Mouse (Mus musculus): ENCODE measurements around the gene Arfgap3.
"Not testable (repeated sequence)": the region's sequence is repeated elsewhere in the genome, so short reads cannot be mapped to it uniquely, and the experiment has no call there.

Arfgap3 gene

DNA sequence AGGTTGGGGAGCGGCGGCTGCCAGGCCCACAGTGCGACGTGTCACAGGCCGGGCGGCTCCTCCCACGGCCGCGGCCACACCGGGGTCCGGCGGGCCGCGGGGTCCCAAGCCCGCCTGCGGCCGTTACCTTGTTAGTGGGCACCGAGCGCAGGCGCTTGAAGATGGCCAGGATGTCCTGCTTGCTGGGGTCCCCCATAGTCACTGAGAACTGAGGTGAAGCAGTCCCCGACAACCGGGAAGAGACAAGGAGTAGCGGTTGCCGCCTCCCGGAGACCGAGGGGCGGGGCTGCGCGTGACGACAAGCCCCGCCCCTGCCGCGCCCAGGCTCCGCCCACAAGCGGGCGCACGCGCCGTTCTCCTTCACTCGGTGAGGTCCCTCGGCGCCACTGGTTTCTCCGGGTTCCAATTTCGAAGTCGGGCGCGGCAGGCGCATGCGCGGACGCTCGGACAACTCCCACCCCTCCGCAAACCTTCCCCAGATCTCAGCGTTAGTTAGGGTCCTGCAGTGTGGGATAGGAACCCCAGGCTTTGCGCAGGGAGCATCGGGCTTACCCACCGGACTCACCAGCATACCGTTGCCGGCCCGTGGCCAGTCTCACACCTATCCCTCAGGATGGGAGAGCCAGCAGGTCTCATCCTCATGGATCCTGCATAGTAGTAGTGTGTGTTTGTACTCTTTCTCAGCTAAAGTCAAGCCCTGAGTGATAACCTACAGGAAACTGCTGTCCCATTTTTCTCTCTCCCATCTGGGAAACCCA is at the start of gene Arfgap3:
Gene Arfgap3, minus strand, starts transcription at position 294 of the 758 bp plus-strand sequence.
- DNase-seq (ENCODE audit: low read depth, low spot score): peak; percentile 94

- DNase-seq (ENCODE audit: low read depth, low spot score): peak; percentile 19
These were observed 42.7 kb upstream of the Arfgap3 start for GRCm38 (mm10) chr15:83392722-83393121.

GRCm38 (mm10) chr15:83387911-83388310 is 37.9 kb upstream of the Arfgap3 start:
- no peak for DNase-seq (ENCODE audit: low read depth, low spot score)

- no peak for DNase-seq (ENCODE audit: low read depth, low spot score)
These were observed 33.6 kb upstream of the Arfgap3 start for GRCm38 (mm10) chr15:83383633-83384032.

- no peak for DNase-seq (ENCODE audit: low read depth, low spot score)
These were observed 33.1 kb upstream of the Arfgap3 start for GRCm38 (mm10) chr15:83383136-83383535.

DNA sequence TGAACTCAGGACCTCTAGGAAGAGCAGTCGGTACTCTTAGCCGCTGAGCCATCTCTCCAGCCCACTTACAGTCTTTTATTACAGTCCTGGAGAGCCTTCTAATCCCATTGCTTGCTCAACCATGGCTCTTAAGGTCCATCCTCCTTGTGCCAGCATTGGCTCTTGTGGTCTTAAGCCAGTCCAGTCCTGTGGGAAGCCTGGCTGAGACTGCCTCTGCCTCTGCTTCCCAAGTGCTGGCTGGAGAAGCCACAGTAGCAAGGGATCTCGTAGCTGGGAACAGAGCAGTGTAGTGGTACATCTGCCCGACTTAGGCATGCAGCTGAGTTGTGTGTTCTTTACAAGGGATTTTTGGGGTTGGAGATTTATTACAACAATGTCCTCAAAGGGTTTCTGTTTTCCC is 32.4 kb upstream of the Arfgap3 start:
- DNase-seq (ENCODE audit: low read depth, low spot score): no peak

DNA sequence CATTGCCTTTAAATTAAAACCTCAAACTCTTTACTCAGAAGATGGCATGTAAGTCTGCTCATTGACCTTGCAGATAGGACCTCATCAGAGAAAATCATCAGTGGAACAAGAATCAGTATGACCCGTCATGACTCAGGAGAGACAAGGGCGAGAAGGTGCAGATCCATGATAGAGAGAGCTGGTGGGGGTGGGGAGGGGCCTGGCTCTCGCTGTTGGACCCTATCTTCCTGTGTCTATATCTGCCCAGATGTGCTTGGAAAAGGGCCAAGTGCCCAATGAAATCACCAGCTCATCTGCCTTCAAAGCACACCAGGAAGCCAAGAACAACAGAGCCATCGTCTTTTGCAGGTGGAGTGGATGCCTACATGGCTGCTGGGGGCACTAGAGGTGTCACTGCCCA is 27.1 kb upstream of the Arfgap3 start:
- no peak for DNase-seq (ENCODE audit: low read depth, low spot score)

DNA sequence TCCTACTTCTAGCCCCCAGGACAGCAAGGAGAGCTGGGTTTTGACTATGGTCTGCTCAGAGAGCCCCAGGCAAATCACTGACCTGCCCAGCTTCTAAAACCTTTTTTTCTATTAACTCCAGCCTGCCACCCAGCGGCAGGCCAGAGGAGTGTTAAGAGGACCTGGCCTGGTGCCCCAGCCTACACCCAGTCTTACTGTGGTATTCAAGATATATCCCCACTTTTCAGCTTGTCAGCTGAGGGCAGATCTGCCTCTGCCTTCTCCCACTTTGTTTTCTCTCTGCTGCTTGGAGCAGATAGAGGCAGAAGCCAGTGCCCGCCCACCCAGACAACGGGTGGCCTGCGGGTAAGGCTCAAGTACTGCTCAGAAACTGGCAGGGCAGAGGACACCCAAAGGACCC is 25.1 kb upstream of the Arfgap3 start:
- peak; percentile 19 for DNase-seq (ENCODE audit: low read depth, low spot score)

DNA sequence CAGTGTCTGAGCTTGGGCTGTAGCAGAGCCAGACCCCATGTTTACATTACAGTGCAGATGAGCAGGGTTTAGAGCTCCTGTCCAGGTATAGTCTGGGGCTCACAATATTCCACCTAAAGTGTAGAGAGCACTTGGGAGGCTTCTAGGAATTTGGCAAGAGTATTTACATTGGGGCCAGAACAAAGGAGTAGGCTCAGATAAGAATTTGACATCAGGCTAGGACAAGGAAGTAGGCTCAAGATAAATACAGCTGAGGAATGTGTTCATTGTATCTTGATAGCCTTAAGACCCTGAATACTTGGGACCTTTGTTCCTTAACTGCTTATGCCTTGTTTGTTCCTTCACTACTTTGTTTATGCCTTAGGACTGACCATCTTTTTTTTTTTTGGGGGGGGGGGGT is 24.0 kb upstream of the Arfgap3 start:
- no peak for DNase-seq (ENCODE audit: low read depth, low spot score)

DNA sequence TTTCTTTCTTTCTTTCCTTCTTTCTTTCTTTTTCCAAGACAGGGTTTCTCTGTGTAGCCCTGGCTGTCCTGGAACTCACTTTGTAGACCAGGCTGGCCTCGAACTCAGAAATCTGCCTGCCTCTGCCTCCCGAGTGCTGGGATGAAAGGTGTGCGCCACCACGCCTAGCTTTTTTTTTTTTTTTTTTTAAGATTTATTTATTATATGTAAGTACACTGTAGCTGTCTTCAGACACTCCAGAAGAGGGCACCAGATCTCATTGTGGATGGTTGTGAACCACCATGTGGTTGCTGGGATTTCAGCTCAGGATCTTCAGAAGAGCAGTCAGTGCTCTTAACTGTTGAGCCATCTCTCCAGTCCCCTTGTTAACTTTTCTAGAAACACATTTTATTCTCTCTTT is 18.7 kb upstream of the Arfgap3 start:
- DNase-seq (ENCODE audit: low read depth, low spot score): not testable (repeated sequence)

GRCm38 (mm10) chr15:83368261-83368660 is 18.2 kb upstream of the Arfgap3 start:
- DNase-seq (ENCODE audit: low read depth, low spot score): no peak

- peak; percentile 88 for DNase-seq (ENCODE audit: low read depth, low spot score)
These were observed 17.0 kb upstream of the Arfgap3 start for GRCm38 (mm10) chr15:83366933-83367552.

GRCm38 (mm10) chr15:83365697-83366096 is 15.7 kb upstream of the Arfgap3 start:
- no peak for DNase-seq (ENCODE audit: low read depth, low spot score)

GRCm38 (mm10) chr15:83364194-83364593 is 14.1 kb upstream of the Arfgap3 start:
- no peak for DNase-seq (ENCODE audit: low read depth, low spot score)

GRCm38 (mm10) chr15:83362813-83363212 is 12.8 kb upstream of the Arfgap3 start:
- DNase-seq (ENCODE audit: low read depth, low spot score): not testable (repeated sequence)

- not testable (repeated sequence) for DNase-seq (ENCODE audit: low read depth, low spot score)
These were observed 10.9 kb upstream of the Arfgap3 start for GRCm38 (mm10) chr15:83360899-83361298.

GRCm38 (mm10) chr15:83360140-83360539 is 10.1 kb upstream of the Arfgap3 start:
- DNase-seq (ENCODE audit: low read depth, low spot score): no peak

DNA sequence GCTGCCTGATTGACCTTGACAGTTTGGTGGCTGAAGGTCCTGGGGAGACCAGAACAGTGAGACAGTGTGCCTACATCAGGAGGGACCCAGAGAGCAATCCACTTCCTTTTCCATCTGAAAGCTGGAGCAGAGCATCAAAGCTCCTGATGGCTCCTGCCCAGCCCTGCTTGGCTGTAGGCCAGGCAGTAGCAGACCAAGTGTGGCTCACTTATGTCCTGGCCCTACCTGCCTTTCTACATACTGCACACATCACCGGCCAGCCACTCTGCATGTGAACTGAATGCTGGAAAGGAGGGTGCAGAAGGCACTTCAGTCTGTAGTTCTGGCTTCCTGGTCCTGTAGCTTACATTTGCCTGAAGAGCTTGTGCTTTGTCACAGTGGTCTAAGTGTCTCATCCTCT is 8.4 kb upstream of the Arfgap3 start:
- no peak for DNase-seq (ENCODE audit: low read depth, low spot score)

GRCm38 (mm10) chr15:83351546-83351945 is 1.5 kb upstream of the Arfgap3 start:
- DNase-seq (ENCODE audit: low read depth, low spot score): no peak

DNA sequence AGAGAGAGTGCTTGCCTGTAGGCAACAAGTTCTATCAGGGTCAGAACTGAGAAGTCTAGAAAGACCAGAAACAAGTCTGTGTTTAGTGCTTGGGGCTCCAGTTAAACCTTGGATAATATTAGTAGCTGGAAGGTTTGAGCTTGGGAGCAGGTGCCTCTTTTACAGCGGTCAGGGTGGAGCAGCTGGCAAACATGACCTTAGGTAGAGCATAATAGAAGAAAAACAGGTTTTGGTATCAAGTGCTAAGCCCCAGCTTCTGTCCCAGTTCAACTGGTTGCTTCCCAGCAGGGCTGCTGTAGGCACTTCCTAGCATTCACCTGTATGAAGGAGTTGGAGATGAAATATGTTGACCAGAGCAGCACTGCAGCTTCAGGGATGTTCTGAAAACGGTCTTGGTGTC is 812 bp upstream of the Arfgap3 start:
- no peak for DNase-seq (ENCODE audit: low read depth, low spot score)

GRCm38 (mm10) chr15:83349225-83349953 is 658 bp downstream of the Arfgap3 start:
- DNase-seq (ENCODE audit: low read depth, low spot score): no peak

- no peak for DNase-seq (ENCODE audit: low read depth, low spot score)
These were observed 1.3 kb downstream of the Arfgap3 start for GRCm38 (mm10) chr15:83348747-83349146.
